Mouse (Mus musculus): Measurements from ENCODE around the gene Gprasp2. TPM values are rescaled to one million over a fixed set of nuclear protein-coding genes. Genes with fewer than 3 reads are reported as not detected.
"Not testable (repeated sequence)": the region's sequence is repeated elsewhere in the genome, so short reads cannot be mapped to it uniquely, and the experiment has no call there.

Gene Gprasp2
- 1.3 and 1.7 TPM in 2 replicates for polyA plus RNA-seq (2012; rRNA removed)

DNA sequence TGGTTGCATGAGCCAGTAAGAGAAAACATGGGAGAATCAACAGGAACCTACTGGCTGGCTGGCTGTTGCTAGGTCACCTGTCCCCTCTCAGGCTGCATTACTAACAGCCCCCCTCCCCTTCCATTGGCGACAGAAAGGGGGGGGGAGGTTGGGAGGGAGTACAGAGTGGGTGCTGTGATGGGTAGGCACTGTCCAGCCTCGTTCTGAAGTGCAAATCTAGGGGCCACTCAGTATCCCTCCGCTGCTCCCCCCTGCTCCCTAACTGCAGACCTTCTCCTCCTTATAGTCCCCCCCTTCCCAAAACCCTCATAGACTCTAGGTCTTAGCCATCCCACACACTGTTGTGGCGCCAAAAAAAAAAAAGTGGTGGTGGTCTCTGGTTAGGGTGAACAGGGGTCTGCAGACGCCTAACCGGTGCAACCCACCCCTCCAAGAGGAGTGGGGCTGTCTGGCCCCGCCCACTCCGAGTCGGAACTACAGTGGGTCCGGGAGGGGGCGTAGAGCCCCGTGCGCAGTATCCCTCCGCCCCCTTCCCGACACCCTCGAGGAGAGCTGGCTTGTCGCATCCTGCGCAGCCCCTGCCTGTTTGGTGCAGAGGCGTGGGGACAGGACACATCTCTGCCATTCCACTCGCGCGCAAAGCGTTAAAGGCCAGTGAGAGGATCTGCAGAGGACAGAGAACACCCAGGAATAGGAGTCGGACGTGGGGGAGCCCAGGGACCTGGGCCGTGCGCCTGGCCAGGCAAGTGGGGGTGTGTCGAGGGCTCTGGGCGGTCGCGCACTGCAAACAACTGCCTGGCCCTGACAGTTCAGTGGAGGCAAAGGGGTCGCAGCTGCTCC lies at the start of gene Gprasp2:
TSS of gene Gprasp2 (plus strand) at position 514 of the 840 bp plus-strand sequence.
- peak; percentile 2 for DNase-seq
- H3K4me1 ChIP-seq (ENCODE audit: control insufficient read depth, insufficient read depth, low read length); H3K27me3 ChIP-seq (replicated peaks; ENCODE audit: control insufficient read depth, insufficient read depth, low read length); H3K36me3 ChIP-seq (ENCODE audit: control insufficient read depth, insufficient read depth, low read length); H3K27ac ChIP-seq (ENCODE audit: insufficient read depth, low read depth, low read length): not testable (repeated sequence)
- H3K4me3 ChIP-seq (ENCODE audit: insufficient read depth, low read depth, low read length), result peak within 1 kb of the TSS; percentile 43
- 2% methylated on average over 27 of the region's 32 CpGs for WGBS

DNA sequence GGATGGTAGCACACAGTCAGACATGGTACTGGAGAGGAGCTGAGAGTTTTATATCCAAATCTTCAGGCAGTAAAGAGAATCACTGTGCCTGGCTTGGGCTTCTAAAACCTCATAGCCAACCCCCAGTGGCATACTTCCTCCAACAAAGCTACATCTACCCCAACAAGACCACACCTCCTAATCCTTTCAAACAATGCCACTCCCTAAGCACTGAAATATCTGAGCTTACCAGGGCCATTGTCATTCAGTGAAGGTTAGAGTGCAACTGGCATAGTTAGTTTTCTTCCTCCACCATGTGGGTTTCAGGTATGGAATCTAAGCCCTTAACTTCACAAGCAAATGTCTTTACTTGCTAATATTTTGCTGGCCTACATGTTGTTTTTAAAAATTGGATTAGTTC lies 47.3 kb upstream of the Gprasp2 start:
- DNase-seq, result no peak
- H3K27ac ChIP-seq (ENCODE audit: insufficient read depth, low read depth, low read length), result no peak overlapping the region
- no peak overlapping the region for H3K4me3 ChIP-seq (ENCODE audit: insufficient read depth, low read depth, low read length)
- no peaks in the 10 kb centered on the region for H3K27me3 ChIP-seq (replicated peaks; ENCODE audit: control insufficient read depth, insufficient read depth, low read length)
- H3K4me1 ChIP-seq (ENCODE audit: control insufficient read depth, insufficient read depth, low read length), result no peaks in the 10 kb centered on the region
- H3K36me3 ChIP-seq (ENCODE audit: control insufficient read depth, insufficient read depth, low read length), result no peaks in the 10 kb centered on the region
- no peak for TF ChIP-seq CTCF (conservative IDR thresholded peaks at IDR 0.05; ENCODE audit: insufficient read depth, insufficient read length, low read depth, low read length)

- Histone ChIP-seq H3K4me1 (ENCODE audit: control insufficient read depth, insufficient read depth, low read length) (no peaks in the 10 kb centered on the region), H3K36me3 (ENCODE audit: control insufficient read depth, insufficient read depth, low read length) (no peaks in the 10 kb centered on the region), H3K4me3 (ENCODE audit: insufficient read depth, low read depth, low read length) (no peak overlapping the region), H3K27me3 (replicated peaks; ENCODE audit: control insufficient read depth, insufficient read depth, low read length) (no peaks in the 10 kb centered on the region), H3K27ac (ENCODE audit: insufficient read depth, low read depth, low read length) (no peak overlapping the region)
- 67% methylated on average over 6 of the region's 6 CpGs for WGBS
- DNase-seq, result no peak
- TF ChIP-seq CTCF (conservative IDR thresholded peaks at IDR 0.05; ENCODE audit: insufficient read depth, insufficient read length, low read depth, low read length) (no peak), POLR2A (IDR thresholded peaks at IDR 0.05; ENCODE audit: low read depth, low read length) (no peak)
Measured at GRCm38 (mm10) chrX:135792326-135792725, 46.5 kb upstream of the Gprasp2 start.

DNA sequence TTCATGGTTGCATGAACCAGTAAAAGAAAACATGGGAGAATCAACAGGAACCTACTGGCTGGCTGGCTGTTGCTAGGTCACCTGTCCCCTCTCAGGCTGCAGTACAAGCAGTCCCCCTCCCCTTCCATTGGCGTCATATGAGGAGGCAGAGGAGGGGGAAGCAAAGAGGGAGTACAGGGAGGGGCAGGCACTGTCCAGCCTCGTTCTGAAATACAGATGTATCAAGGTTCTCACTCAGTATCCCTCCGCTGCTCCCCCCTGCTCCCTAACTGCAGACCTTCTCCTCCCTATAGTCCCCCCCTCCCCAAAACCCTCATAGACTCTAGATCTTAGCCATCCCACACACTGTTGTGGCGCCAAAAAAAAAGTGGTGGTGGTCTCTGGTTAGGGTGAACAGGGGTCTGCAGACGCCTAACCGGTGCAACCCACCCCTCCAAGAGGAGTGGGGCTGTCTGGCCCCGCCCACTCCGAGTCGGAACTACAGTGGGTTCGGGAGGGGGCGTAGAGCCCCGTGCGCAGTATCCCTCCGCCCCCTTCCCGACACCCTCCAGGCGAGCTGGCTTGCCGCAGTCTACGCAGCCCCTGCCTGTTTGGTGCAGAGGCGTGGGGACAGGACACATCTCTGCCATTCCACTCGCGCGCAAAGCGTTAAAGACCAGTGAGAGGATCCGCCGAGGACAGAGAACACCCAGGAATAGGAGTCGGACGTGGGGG lies 43.1 kb upstream of the Gprasp2 start:
- not testable (repeated sequence) for H3K27me3 ChIP-seq (replicated peaks; ENCODE audit: control insufficient read depth, insufficient read depth, low read length); H3K4me1 ChIP-seq (ENCODE audit: control insufficient read depth, insufficient read depth, low read length); H3K36me3 ChIP-seq (ENCODE audit: control insufficient read depth, insufficient read depth, low read length); H3K27ac ChIP-seq (ENCODE audit: insufficient read depth, low read depth, low read length)
- peak; percentile 4 for DNase-seq
- H3K4me3 ChIP-seq (ENCODE audit: insufficient read depth, low read depth, low read length), result peak overlapping the region; percentile 53
- WGBS, result 3% methylated on average over 26 of the region's 27 CpGs

DNA sequence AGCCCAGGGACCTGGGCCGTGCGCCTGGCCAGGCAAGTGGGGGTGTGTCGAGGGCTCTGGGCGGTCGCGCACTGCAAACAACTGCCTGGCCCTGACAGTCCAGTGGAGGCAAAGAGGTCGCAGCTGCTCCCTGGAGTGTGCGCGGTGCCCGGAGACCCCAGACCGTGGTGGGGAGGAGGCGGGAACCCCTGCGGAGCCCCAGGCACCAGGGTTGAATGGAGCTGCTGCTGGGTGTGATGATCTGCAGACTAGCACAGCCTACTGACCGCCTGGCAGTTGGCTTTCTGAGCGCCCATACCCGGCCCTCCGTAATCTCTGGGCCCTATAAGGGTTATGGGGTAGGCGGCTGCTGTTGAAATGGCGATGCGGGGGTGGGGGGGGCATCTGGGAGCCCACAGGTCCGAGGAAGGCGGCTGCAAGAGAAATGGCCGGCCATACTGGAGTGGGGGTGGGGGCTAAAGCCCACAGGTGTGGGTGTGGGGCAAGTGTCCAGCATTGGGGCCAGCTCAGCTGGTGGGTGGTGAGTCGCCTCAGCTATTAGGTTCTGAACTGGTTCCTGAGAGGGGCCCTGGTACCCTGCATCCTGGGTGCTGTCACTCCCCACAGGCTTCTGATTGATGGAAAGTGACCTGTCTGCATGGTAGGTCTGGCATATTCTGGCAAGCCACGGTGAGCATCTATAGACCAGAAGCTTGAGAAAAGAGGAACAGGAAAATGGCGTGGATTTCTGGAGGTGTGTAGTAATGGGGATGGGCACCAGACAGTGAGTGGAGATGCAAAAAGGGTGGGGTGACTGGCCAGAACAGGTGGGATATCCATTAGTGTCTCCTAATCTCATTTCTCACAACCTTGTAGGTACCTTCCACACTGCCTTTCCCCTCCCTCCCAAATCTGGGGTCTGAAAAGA lies 42.3 kb upstream of the Gprasp2 start:
- not testable (repeated sequence) for H3K27me3 ChIP-seq (replicated peaks; ENCODE audit: control insufficient read depth, insufficient read depth, low read length); H3K27ac ChIP-seq (ENCODE audit: insufficient read depth, low read depth, low read length); H3K36me3 ChIP-seq (ENCODE audit: control insufficient read depth, insufficient read depth, low read length); H3K4me1 ChIP-seq (ENCODE audit: control insufficient read depth, insufficient read depth, low read length); DNase-seq
- 0% methylated on average over 24 of the region's 26 CpGs for WGBS
- peak overlapping the region; percentile 53 for H3K4me3 ChIP-seq (ENCODE audit: insufficient read depth, low read depth, low read length)

- not testable (repeated sequence) for H3K27me3 ChIP-seq (replicated peaks; ENCODE audit: control insufficient read depth, insufficient read depth, low read length); H3K4me1 ChIP-seq (ENCODE audit: control insufficient read depth, insufficient read depth, low read length); H3K27ac ChIP-seq (ENCODE audit: insufficient read depth, low read depth, low read length); H3K36me3 ChIP-seq (ENCODE audit: control insufficient read depth, insufficient read depth, low read length)
- TF ChIP-seq CTCF (conservative IDR thresholded peaks at IDR 0.05; ENCODE audit: insufficient read depth, insufficient read length, low read depth, low read length), result peak; percentile 39; the same call in 1 of the 2 replicates
- 0% methylated on average over 3 of the region's 5 CpGs for WGBS
- peak within 1 kb of the TSS; percentile 53 for H3K4me3 ChIP-seq (ENCODE audit: insufficient read depth, low read depth, low read length)
- DNase-seq, result peak; percentile 43
Measured at GRCm38 (mm10) chrX:135797212-135797644, 41.6 kb upstream of the Gprasp2 start, which contains the start of gene Bhlhb9. Bhlhb9 (plus strand) TSS chrX:135797594.

- Histone ChIP-seq H3K27me3 (replicated peaks; ENCODE audit: control insufficient read depth, insufficient read depth, low read length) (no peaks in the 10 kb centered on the region), H3K36me3 (ENCODE audit: control insufficient read depth, insufficient read depth, low read length) (no peaks in the 10 kb centered on the region), H3K27ac (ENCODE audit: insufficient read depth, low read depth, low read length) (no peak overlapping the region), H3K4me1 (ENCODE audit: control insufficient read depth, insufficient read depth, low read length) (no peaks in the 10 kb centered on the region), H3K4me3 (ENCODE audit: insufficient read depth, low read depth, low read length) (no peak overlapping the region)
- TF ChIP-seq CTCF (conservative IDR thresholded peaks at IDR 0.05; ENCODE audit: insufficient read depth, insufficient read length, low read depth, low read length) (no peak), POLR2A (IDR thresholded peaks at IDR 0.05; ENCODE audit: low read depth, low read length) (no peak)
- whole genome bisulfite sequencing, result 89% methylated on average over 3 of the region's 3 CpGs
- no peak for DNase-seq
Measured at GRCm38 (mm10) chrX:135804149-135804548, 34.7 kb upstream of the Gprasp2 start.

Measured in kidney, adult 2 months (tissue).